Mouse (Mus musculus): ENCODE results near the gene Kctd14.
"Not testable (repeated sequence)": the region's sequence is repeated elsewhere in the genome, so short reads cannot be mapped to it uniquely, and the experiment has no call there.

The Kctd14 gene

DNA sequence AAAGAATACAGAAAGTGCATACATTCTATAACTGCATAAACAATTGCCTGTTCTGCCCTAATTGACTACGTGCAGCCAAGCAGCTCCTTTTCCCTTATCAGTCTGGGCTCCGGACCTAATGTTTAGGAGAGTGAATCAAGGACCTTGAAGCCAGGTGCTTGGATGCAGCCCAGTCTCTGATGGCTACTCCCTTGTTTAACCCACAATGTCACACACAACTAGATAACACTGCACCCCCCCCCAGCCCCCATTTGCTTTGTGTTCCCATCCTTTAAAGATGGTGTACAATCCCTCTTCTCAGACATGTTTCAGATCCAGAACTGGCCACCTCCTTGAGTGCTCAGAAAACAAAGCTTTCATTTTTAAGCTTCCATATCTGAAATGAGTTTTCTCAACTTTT, at the start of gene Kctd14:
Gene Kctd14 (plus strand): TSS at position 301 of the 400 bp plus-strand sequence.
- not testable (repeated sequence) for DNase-seq

GRCm38 (mm10) chr7:97407145-97407544, 44.0 kb upstream of the Kctd14 start:
- no peak for DNase-seq

- no peak for DNase-seq
Measured at GRCm38 (mm10) chr7:97411106-97411505, 40.0 kb upstream of the Kctd14 start.

GRCm38 (mm10) chr7:97411575-97411974, 39.5 kb upstream of the Kctd14 start:
- no peak for DNase-seq

DNA sequence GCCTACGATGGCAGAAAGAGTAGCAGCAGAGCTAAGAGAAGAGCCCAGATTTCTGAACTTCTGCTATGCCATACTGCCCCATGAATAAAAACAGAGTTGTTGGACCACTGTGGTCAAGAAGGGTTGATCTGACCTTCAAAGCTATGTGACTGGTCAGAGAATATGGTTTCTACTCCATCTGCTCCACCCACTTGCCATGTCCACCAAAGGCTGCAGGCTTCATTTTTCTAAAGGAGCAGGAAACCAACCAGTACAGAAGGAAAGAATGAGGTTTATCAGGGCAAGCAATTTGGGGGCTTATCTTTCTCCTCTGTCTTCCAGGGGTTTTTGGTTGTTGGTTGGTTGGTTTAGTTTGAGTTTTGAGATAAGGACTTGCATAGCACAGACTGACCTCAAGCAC, 37.1 kb upstream of the Kctd14 start:
- no peak for DNase-seq

DNA sequence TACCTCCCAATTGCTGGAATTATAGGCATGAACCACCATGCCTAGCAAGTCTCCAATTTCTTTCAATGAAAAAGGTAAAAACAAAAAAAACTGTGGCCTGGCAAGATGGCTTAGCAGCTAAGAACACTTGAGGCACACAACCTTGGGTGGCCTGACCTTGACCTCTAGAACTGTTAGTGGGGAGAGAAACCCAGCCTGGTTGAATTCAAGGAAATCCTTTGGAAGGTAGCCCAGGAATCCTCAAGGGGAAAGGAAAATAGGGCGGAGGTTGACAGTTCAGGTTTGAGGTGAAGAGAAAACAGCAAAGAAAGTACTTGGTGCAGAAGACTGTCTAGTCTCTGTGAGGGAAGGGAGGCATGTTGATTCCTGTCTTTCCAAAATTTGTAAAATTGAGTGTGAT, 36.7 kb upstream of the Kctd14 start:
- DNase-seq = no peak

DNA sequence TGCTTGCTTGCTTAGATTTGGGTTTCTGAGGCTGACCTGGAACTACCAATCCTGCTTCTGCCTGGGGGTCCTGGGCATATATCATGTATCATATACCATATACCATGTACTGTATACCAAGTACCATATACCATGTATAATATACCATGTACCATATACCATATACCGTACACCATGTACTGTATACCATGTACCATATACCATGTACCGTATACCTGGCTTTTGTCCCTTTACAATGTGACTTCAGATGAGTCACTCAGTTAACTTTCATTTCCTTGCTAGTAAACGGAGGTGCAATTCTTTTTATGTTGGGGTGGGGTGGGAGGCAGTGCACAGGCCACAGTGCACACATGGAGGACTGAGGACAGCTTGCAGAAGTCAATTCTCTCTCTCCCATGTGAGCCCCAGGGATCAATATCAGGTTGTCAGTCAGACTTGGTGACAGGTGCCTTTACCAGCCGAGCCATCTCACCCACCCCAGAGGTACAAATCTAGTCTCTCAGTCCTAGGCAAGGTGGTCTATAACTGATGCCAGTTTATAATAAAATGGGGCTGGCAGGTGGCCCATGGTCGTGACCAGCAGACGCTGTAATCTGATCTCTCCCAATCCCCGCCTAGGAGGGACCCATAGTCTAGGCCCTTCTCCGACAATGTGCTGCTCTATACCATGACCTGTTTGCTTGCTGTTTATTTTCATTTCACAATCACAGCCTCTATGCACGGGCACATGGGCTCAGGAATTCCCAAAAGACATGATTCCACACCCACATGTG, 36.0 kb upstream of the Kctd14 start:
- DNase-seq = no peak

DNA sequence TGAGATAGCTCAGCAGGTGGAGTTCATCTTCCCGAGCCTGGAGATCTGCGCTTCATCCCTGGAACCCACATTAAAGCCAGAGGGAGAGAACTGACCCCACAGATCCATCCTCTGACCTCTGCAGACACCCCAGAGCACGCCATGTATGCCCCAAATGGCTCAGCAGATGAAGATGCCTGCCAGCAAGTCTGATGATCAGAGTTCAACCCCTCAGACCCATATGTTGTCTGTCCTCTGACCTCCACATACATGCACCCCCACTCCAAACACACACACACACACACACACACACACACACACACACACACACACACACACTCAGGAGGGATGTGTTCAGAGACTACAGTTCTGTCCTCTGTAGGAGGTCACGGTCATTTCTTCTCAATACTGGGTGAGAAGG, 34.6 kb upstream of the Kctd14 start:
- no peak for DNase-seq

- DNase-seq = no peak
Measured at GRCm38 (mm10) chr7:97416906-97417777, 34.0 kb upstream of the Kctd14 start, which contains the start of gene Thrsp. TSS of gene Thrsp (minus strand) at chr7:97417730.

DNA sequence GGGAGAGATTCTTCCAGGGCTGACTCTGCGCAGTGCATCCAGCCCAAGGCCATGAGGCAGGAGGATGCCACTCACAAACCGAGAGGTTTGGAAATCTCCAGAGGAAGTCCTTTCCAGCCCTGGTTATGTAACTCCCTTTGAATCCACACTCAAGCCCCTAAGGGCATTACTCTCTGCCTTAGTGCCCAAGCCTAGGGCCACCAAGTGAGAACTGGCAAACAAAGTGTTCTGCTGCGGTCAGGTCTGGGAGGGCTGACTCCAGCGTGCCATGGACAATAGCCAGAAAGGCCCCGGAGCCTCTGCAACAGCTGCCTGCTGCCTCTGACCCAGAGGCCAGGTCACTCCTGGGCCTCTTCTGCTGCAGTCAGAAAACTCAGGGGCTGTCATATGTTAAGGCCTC, 32.4 kb upstream of the Kctd14 start:
- no peak for DNase-seq

DNA sequence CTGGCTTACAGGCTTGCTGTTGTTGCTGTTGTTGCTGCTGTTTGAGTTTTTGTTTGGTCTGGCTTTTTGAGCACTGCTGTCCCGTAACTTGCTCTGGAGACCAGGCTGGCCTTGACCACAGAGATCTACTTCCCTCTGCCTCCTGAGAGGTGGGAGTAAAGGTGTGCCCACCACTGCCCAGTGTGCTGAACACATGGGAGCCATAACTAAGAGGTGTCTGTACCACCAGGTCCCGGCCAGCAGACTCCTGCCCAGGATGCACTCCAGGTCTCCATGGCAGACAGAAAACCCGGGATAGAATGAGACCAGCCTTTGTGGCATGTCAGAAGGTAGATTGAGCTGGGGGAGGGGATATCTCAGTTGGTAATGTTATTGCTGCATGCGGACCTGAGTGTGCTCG, 32.0 kb upstream of the Kctd14 start:
- DNase-seq = no peak

DNA sequence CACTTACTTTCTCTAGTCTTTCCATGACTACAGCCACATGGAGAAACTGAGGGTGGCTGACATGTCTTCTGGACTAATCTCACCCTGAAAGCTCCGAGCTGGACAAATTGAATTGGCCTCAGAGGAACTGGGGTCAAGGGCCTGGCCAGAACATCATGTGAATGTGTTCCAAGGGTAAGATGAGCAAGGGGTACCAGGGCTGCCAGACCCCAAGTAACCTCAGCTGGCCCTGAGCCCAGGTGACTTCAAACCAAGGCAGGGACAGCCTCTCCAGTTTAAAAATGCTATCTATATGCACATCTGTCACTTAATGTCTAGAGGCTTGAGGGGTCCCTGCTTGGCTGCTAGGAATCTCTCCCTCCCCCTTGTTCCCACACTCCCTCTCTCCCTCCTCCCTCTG, 30.7 kb upstream of the Kctd14 start:
- no peak for DNase-seq

- no peak for DNase-seq
Measured at GRCm38 (mm10) chr7:97420958-97421651, 30.0 kb upstream of the Kctd14 start.

GRCm38 (mm10) chr7:97423754-97424153, 27.4 kb upstream of the Kctd14 start:
- DNase-seq = no peak

- DNase-seq = peak; percentile 73 to 80
Measured at GRCm38 (mm10) chr7:97424621-97425245, 26.4 kb upstream of the Kctd14 start.

DNA sequence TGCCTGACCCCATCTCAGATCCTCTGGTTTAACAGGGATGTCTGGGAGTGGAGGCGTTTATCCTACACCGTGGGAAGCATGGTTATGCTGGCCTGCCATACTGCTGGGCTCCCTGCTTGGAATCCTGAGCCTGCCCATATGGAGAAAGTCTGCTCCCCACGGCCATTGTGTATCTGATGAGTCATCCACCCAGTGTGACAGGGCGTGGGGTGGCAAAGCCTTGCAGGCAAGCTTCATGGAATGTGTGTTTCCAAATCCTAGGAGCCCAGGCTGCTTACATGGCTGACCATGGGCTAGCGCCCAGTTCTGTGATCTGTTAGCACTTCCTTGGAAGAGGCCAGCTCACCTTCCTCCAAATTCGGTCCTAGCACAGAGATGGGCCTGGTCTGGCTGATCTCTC, 24.6 kb upstream of the Kctd14 start:
- DNase-seq = no peak

GRCm38 (mm10) chr7:97427296-97427695, 23.8 kb upstream of the Kctd14 start:
- DNase-seq = no peak

DNA sequence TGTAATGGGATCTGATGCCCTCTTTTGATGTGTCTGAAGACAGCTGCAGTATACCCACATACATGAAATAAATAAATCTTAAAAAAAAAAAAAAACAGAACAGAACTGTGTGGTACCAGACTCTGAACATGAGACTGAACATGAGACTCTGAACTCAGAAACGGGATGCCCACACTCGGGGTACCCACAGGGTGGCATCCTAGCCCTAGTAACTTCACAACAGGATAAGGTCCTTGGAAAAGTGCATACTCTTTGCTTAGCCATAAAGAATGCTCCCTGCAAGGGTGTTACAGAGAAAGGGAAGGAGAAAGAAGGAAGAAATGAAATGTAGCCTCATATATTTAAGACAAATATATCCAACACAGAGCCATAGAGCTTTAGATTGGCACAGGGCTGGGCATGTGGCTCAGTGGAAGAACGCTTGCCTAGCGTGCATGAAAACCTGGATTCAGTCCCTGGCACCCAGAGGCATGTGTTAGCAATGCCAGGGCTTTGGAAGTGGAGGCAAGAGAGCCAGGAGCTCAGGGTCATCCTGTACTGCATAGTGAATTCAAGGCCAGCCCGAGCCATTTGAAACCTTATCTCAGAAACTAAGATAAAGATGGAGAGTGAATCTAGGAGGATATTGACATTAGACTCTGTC, 23.2 kb upstream of the Kctd14 start:
- no peak for DNase-seq

DNA sequence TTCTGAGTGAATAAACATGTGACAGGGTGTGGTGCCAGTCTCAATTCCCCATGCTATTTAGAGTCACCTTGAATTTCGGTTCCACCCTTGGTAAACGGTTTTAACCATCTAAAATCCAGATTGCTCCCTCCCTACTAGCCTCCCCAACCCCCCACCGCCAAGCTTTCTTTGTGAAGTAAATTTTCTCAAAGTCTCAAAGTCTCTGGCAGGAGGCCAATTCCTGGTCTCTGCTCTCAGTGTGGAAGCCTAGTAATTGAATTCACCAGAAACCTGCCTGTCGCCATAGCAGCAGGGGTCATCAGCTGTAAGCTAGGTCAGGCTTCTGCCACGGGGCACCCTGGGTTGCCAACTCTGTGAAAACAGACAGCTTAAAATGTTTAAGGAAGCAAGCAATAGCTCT, 21.4 kb upstream of the Kctd14 start:
- DNase-seq = no peak

GRCm38 (mm10) chr7:97433517-97433916, 17.6 kb upstream of the Kctd14 start:
- DNase-seq = not testable (repeated sequence)

DNA sequence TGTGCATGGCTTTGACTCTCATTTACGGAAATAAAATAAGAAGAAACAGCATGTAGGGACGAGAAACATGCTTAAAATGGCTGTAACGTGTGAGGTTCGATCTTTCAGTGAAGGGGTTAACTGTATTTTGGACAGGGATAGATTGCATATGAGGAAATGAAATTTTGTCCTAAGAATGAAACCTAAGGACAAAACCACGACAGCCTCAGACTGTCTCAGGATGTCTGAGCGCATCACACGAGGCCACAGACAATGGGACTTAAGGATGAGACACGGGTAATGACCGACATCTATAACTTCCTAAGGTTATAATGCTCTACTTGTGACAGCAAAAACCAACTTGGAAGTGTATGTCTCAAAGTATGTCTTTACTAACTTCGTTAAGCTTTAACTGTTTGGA, 16.6 kb upstream of the Kctd14 start:
- no peak for DNase-seq

GRCm38 (mm10) chr7:97438986-97439385, 12.1 kb upstream of the Kctd14 start:
- no peak for DNase-seq
